Mouse (Mus musculus) adipocyte (in vitro differentiated cells): ENCODE data around the gene Vmn1r117.
"Not testable (repeated sequence)": the region's sequence is repeated elsewhere in the genome, so short reads cannot be mapped to it uniquely, and the experiment has no call there.

ENCODE experiments used
- DNase-seq: peaks from one replicate; pipeline ENCODE4 v3.0.0-alpha.2; 2016; ENCODE audit warnings: low spot score

Gene Vmn1r117

DNA sequence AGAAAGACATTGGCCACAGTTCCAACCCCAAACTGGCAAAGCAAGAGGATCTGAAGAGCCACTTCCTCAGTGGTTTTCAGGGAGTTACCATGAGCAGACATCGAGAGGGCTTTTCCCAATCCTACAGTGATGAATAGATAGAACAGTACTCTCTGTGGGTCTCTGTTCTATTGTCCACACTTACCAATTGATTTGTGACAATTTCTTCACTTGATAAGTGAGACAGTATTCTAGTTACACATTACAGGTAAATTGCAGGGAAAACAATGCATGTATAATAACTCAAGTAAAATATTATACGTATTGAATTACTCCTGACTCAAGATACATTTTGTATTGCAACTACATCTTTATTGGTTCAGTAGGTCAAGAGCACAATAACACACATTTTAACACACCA is at the start of gene Vmn1r117:
Vmn1r117 (minus strand) TSS at position 101 of the 400 bp plus-strand sequence.
- DNase-seq: not testable (repeated sequence)

- not testable (repeated sequence) for DNase-seq
Observed at GRCm38 (mm10) chr7:20912247-20912646, 28.3 kb upstream of the Vmn1r117 start, which contains the start of gene Vmn1r118. Vmn1r118 (minus strand) TSS chr7:20912347.

GRCm38 (mm10) chr7:20871956-20872355 is 12.0 kb downstream of the Vmn1r117 start, which contains the start of gene Vmn1r116:
Vmn1r116 (plus strand) TSS chr7:20872256.
- DNase-seq: not testable (repeated sequence)

- DNase-seq: not testable (repeated sequence)
Observed at GRCm38 (mm10) chr7:20844885-20845284, 39.0 kb downstream of the Vmn1r117 start, which contains the start of gene Vmn1r115. Vmn1r115 (minus strand) TSS chr7:20844985.
